Mouse (Mus musculus) hindbrain, embryonic 13.5 days (tissue): ENCODE results near the gene Cabp4. TPM values are rescaled to one million over a fixed set of nuclear protein-coding genes. Genes with fewer than 3 reads are reported as not detected.

ENCODE experiments used
- ATAC-seq: fragments of 200-750 bp; cut with Nextera tagmentation; 2 replicates; pipeline ENCODE4 v1.8.0; 2017; ENCODE audit warnings: moderate TSS enrichment; ENCODE audit not compliant: low FRiP score
- H3K27ac ChIP-seq: fragments of 300-500 bp; sonication (generic); 2 replicates; pipeline ENCODE4 v1.5.1; 2015; ENCODE audit warnings: inconsistent platforms, mild to moderate bottlenecking, moderate library complexity
- H3K27me3 ChIP-seq: fragments of 300-500 bp; sonication (generic); 2 replicates; pipeline ENCODE4 v1.6.1; 2015; ENCODE audit warnings: mild to moderate bottlenecking, inconsistent platforms
- H3K36me3 ChIP-seq: fragments of 300-500 bp; sonication (generic); 2 replicates; pipeline ENCODE4 v1.6.1; 2015; ENCODE audit warnings: mild to moderate bottlenecking, inconsistent platforms
- H3K4me1 ChIP-seq: fragments of 300-500 bp; sonication (generic); replicated peaks from 2 replicates; pipeline ENCODE4 v1.6.1; 2015; ENCODE audit warnings: inconsistent platforms
- H3K4me2 ChIP-seq: fragments of 300-500 bp; sonication (generic); 2 replicates; pipeline ENCODE4 v1.6.1; 2015; ENCODE audit warnings: inconsistent platforms, mild to moderate bottlenecking, moderate library complexity
- H3K4me3 ChIP-seq: fragments of 300-500 bp; sonication (generic); 2 replicates; pipeline ENCODE4 v1.5.1; 2015; ENCODE audit warnings: mild to moderate bottlenecking, inconsistent platforms
- H3K9ac ChIP-seq: fragments of 300-500 bp; sonication (generic); 2 replicates; pipeline ENCODE4 v1.6.1; 2015; ENCODE audit warnings: mild to moderate bottlenecking, inconsistent platforms
- H3K9me3 ChIP-seq: fragments of 300-500 bp; sonication (generic); 2 replicates; pipeline ENCODE4 v1.6.1; 2016; ENCODE audit warnings: inconsistent platforms
- WGBS: fragments of 180-500 bp; shearing (Covaris S2); methylation state at CpG from one replicate; pipeline ENCODE4 v1.1.7; 2015; 5-methylcytosine and 5-hydroxymethylcytosine counted together
- polyA plus RNA-seq: library from polyadenylated mRNA; unstranded; fragments of >200 nt; fragmentation: Nextera tagmentation; extraction: Ambion mirVana; gene quantifications from 2 replicates; pipeline ENCODE4 v1.2.1, GENCODE M21; 2015

Cabp4 gene
- polyA plus RNA-seq, 1 experiment from 2014 or later = 0.29 TPM

DNA sequence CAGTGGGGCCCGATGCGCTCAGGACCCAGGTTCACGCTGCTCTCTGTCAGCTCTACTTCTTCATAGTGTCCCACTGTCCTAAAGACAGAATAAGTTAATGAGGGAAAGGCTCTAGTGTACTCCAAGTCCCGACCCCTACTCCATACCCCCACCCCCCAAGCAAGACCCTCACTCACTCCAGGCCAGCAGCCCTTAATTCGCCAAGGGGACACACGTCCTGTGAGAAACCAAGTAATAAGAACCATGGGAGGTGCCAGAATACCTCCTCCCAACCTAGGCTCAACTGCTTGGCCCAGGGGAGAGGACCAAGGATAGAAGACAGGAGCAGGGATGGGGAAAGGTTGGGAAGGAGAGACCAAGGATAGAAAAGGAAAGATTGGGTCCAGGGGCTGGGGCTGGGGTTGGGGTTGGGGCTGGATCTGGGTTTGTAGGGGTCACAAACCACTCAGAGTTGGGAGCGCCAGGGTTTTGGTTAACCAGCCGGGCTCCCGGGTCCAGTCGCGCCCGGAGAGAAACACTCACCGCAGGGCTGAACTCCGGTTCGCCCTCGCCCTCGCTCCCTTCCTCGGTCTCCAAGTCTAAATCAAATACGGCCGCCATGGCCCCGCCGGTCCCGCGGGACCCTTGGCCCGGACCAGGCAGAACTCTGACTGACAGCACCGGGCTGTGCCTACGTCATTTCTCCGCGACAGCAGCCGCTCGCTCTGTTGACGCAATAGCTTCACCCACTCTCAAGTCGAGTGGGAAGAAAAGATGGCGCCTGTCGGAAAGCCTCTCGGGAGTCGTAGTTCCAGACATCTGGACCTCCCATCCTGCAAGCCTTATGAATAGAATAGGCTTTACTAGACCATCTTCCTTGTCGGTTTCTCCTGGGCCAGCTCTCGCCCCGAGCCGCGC lies 19.1 kb upstream of the Cabp4 start, which contains the start of gene Rps6kb2:
Gene Rps6kb2, minus strand, starts transcription at position 709 of the 897 bp plus-strand sequence.
- peaks cover 37% of the 10 kb centered on the region for H3K36me3 ChIP-seq
- H3K4me1 ChIP-seq = peaks cover 27% of the 10 kb centered on the region
- H3K27me3 ChIP-seq = no peaks in the 10 kb centered on the region
- WGBS = 7% methylated on average over 42 of the region's 42 CpGs
- peak within 1 kb of the TSS; percentile 97 for H3K4me2 ChIP-seq
- H3K9ac ChIP-seq = peak within 1 kb of the TSS; percentile 79
- peak within 1 kb of the TSS; percentile 91 for H3K27ac ChIP-seq
- peak; percentile 90 for ATAC-seq
- no peaks in the 10 kb centered on the region for H3K9me3 ChIP-seq
- H3K4me3 ChIP-seq = peak within 1 kb of the TSS; percentile 66

DNA sequence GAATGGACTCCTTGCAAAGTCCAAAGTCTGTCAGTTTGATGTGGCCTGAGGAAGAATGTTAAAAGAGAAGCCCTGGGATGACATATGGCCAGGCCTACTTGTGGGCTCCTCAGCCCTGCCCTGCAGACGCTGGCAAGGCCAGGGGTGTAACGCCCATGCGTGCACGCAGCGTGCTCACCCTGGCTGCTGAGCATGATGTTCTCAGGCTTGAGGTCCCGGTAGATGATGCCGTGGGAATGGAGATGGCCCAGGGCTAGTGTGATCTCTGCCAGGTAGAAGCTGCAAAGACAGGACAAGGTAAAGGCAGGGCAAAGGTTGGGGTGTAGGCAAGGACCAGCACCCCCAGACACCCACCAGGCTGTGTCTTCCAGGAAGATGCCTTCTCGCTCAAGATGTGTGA lies 15.2 kb upstream of the Cabp4 start:
- Histone ChIP-seq H3K4me1 (peaks cover 26% of the 10 kb centered on the region), H3K9ac (no peak overlapping the region), H3K27ac (no peak overlapping the region), H3K4me2 (no peak overlapping the region), H3K27me3 (no peaks in the 10 kb centered on the region), H3K36me3 (peaks cover 64% of the 10 kb centered on the region), H3K4me3 (no peak overlapping the region), H3K9me3 (no peaks in the 10 kb centered on the region)
- WGBS = 96% methylated on average over 8 of the region's 8 CpGs
- no peak for ATAC-seq

DNA sequence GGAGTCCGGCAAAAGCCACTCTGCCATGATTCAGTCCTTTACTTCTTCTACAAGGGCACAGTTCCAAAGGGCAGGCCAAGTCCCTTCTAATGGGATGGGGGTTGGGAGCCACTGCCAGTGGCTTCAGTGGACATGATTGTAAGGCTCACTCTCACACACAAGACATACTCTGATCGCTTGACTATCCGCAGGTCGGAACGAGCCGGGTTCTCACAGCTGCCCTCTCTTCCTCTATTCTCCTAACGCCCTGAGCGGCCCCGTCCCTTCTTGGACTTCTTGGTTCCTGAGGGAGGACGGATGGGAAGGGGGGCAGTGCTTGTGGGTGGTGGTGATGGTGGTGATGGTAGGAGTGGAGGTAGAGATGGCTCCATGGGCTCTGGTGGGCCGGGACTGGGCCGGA lies 12.9 kb upstream of the Cabp4 start:
- Histone ChIP-seq H3K9me3 (no peaks in the 10 kb centered on the region), H3K36me3 (peaks cover 82% of the 10 kb centered on the region), H3K4me3 (no peak overlapping the region), H3K9ac (no peak overlapping the region), H3K4me2 (no peak overlapping the region), H3K4me1 (peaks cover 8% of the 10 kb centered on the region; the same call in 1 of the 2 replicates), H3K27ac (no peak overlapping the region), H3K27me3 (no peaks in the 10 kb centered on the region)
- no peak for ATAC-seq
- WGBS = 86% methylated on average over 12 of the region's 12 CpGs

DNA sequence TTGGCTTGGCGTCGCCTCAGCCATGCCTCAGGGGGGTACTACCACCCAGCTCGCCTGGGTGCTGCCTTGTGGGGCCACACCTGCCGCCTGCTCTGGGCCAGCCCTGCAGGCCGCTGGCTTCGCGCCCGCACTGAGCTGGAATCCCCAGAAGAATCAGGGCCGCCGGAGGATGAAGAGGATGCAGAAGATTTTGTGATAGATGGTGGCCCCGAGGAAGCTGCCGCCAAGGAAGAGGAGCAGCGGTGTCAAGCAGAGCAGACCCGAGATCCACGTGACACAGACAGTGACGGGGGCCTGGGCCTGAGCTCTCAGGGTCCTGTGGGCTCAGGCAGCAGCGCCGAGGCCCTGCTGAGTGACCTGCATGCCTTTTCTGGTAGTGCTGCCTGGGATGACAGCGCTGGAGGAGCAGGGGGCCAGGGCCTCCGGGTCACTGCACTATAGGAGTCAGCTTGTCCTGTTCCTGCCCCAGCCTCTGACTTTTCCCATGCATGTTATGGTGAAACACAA lies 12.3 kb upstream of the Cabp4 start:
- 0 out of 2 replicates have a peak, but pooled peaks cover 6% of the 10 kb centered on the region for H3K4me1 ChIP-seq
- ATAC-seq = no peak
- H3K4me3 ChIP-seq = no peak overlapping the region
- H3K4me2 ChIP-seq = no peak overlapping the region
- H3K27me3 ChIP-seq = no peaks in the 10 kb centered on the region
- H3K36me3 ChIP-seq = peaks cover 80% of the 10 kb centered on the region
- H3K9ac ChIP-seq = 0 out of 2 replicates have a peak overlapping the region, but pooled peaks have one; percentile 24
- peak overlapping the region; percentile 48; the same call in 1 of the 2 replicates for H3K27ac ChIP-seq
- WGBS = 63% methylated on average over 20 of the region's 20 CpGs
- H3K9me3 ChIP-seq = no peaks in the 10 kb centered on the region

DNA sequence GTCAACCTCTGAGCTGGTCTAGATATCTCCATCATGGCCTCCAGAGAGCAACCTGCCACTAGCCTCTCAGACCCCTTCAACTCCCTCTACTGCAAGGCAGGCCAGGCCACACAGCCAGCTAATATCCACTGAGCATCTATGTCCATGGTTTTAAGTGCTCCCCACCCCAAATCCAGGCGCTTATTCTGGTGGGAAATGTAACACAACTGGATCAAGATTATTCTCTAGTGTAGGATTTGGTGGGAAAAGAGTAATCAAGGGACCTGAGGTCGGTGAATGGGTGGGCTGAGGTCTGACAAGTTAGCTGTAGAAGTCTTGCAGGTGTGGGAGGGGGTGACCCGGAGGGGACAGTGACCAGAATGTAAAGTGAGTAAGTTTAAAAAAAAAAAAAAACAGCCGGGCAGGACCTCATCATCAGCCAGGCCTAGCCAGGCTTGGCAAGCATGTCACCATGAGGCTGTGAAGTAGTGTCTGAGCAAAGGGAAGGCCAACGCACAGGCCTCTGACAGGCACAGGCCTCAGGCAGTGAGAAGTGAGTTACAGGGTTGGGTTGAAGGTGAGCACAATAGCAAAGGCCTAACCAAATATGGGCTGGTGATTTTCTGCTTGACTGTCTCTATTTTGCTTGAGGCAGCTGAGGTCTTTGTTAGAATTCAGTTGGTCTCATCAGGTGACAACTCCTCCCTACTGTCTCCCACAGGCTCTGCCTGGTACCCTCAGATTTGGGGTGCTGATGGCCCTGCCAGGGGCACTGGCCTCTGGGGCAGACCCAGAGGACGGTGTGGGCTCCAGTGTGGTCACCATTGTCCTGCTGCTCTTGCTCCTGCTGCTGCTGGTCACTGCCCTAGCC lies 11.6 kb upstream of the Cabp4 start:
- no peak for ATAC-seq
- 63% methylated on average over 6 of the region's 6 CpGs for WGBS
- H3K4me3 ChIP-seq = no peak overlapping the region
- H3K9ac ChIP-seq = 0 out of 2 replicates have a peak overlapping the region, but pooled peaks have one; percentile 24
- H3K27ac ChIP-seq = peak overlapping the region; percentile 48; the same call in 1 of the 2 replicates
- H3K27me3 ChIP-seq = no peaks in the 10 kb centered on the region
- peaks cover 4% of the 10 kb centered on the region; the same call in 1 of the 2 replicates for H3K4me1 ChIP-seq
- no peak overlapping the region for H3K4me2 ChIP-seq
- H3K36me3 ChIP-seq = peaks cover 81% of the 10 kb centered on the region
- H3K9me3 ChIP-seq = no peaks in the 10 kb centered on the region

DNA sequence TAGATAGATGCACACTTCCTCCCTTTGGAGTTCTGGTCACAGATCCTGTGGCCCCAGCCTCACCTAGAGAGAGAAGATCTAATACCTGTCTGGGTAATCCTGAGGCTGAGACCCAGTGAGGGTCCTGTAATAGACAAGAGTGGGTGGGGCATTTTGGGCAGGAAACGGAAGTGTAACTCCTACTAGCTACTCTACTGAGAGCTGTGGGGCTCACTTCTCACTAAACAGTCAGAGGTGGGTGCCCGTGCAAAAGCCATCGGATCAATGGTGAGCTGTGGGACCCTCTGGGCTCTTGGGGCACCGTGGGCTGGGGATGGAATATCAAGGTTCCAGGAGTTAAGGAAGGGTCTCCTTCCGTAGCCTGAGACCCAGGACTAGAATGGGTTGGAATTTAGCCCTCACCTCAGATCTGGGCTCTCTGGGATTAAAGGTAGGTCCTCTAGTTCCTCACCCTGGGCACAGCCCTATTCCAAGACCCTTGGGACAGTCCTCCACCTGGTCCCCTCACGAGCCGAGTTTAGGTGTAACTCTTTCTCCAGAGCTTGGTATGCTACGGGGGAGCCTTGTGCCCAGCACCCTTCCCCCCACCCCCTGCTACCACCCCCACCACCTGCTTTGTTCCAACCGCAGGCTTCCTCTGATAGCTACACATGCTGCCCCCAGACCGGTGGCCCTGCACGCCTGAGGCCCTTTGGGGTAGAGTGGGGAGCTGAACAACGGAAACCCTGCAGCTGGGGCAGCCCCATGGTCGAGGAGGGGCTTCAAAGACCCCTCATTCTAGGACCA lies 10.8 kb upstream of the Cabp4 start:
- no peaks in the 10 kb centered on the region for H3K27me3 ChIP-seq
- H3K36me3 ChIP-seq = peaks cover 82% of the 10 kb centered on the region
- WGBS = 81% methylated on average over 13 of the region's 13 CpGs
- ATAC-seq = no peak
- H3K9me3 ChIP-seq = no peaks in the 10 kb centered on the region
- H3K27ac ChIP-seq = no peak overlapping the region
- H3K4me1 ChIP-seq = peaks cover 12% of the 10 kb centered on the region
- H3K4me3 ChIP-seq = no peak overlapping the region
- 0 out of 2 replicates have a peak overlapping the region, but pooled peaks have one; percentile 1 for H3K9ac ChIP-seq
- no peak overlapping the region for H3K4me2 ChIP-seq

DNA sequence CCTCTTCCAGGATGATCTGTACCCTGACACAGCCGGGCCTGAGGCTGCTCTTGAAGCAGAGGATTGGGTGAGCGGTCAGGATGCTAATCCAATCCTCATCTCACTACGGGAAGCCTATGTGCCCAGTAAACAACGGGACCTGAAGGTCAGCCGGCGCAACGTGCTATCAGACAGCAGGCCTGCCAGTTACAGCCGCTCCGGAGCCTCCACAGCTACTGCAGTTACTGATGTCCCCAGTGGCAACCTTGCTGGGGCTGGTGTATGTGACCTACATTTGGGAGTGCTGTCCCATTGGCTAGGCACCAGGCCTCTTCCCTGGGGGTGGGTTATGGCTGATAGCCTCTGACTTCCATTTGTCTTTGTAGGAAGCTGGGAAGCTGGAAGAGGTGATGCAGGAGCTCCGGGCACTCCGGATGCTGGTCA lies 9.4 kb upstream of the Cabp4 start, which contains the start of gene Ptprcap:
Gene Ptprcap, plus strand, starts transcription at position 373 of the 423 bp plus-strand sequence.
- Histone ChIP-seq H3K36me3 (peaks cover 68% of the 10 kb centered on the region), H3K27me3 (no peaks in the 10 kb centered on the region), H3K9ac (peak within 1 kb of the TSS; percentile 35), H3K4me2 (no peak within 1 kb of the TSS), H3K4me3 (no peak within 1 kb of the TSS), H3K9me3 (no peaks in the 10 kb centered on the region), H3K4me1 (peaks cover 22% of the 10 kb centered on the region), H3K27ac (peak within 1 kb of the TSS; percentile 30; the same call in 1 of the 2 replicates)
- 81% methylated on average over 11 of the region's 11 CpGs for WGBS
- ATAC-seq = no peak

DNA sequence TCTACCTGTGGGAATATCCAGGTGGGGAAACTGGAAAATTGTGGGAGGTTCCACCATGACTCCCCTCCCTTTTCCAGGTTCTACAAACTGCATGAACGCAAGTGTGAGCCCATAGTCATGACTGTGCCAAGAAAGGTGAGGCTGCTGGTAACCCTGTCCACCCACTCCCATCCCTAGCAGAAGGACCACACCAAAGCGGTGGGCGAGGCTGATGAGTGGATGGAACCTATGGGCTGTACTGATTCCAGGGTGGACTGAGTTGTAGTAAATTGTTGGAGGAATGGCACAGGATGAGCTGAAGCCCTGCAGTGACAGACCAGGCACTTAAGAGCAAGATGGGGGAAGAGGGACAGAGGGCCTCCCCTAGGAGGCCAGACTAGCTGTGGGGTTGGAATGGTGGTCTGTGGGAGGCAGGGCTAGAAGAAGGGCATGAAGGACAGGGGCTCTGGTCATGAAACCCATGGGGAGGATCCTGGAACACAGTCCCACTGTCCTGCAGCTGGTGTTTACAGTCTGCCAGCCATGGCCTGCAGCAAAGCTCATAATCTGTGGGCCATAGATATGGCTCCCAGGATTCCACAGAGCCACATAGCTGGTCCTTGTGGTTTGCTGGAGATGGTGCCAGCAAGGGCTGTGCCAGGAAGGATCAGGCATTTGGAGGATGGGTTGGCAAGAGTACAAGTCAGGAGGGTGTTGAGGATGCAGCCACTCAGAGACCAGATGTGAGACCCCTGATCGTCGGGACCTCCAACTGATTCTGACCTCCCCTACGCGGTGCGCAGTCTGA lies 8.8 kb upstream of the Cabp4 start:
- Histone ChIP-seq H3K9me3 (no peaks in the 10 kb centered on the region), H3K27me3 (no peaks in the 10 kb centered on the region), H3K4me1 (peaks cover 28% of the 10 kb centered on the region), H3K27ac (no peak overlapping the region; the same call in 1 of the 2 replicates), H3K36me3 (peaks cover 62% of the 10 kb centered on the region), H3K9ac (peak overlapping the region; percentile 35), H3K4me2 (no peak overlapping the region), H3K4me3 (no peak overlapping the region)
- ATAC-seq = no peak
- 78% methylated on average over 8 of the region's 8 CpGs for WGBS

DNA sequence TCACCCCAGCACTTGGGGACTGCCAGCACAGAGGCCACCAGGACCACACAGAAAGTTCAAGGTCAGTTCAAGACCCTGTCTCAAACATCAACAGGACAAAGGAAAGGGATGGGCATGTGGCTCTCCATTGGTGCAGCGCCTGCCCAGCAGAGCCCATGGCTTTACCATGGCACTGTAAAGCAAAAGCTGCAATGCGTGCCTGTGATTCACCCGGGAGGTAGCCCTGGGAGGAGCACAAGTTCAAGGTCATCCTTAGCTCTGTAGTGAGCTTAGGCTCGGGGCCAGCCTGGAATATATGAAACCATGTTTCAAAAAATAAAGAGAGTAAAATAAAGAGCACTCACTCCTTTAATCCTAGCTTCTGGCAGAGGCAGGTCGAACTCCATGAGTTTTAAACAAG lies 8.1 kb upstream of the Cabp4 start:
- H3K4me3 ChIP-seq = no peak overlapping the region
- peaks cover 32% of the 10 kb centered on the region for H3K4me1 ChIP-seq
- H3K27ac ChIP-seq = no peak overlapping the region
- H3K4me2 ChIP-seq = no peak overlapping the region
- no peaks in the 10 kb centered on the region for H3K27me3 ChIP-seq
- H3K9ac ChIP-seq = no peak overlapping the region
- WGBS = 89% methylated on average over 5 of the region's 5 CpGs
- no peak for ATAC-seq
- H3K36me3 ChIP-seq = peaks cover 54% of the 10 kb centered on the region
- H3K9me3 ChIP-seq = no peaks in the 10 kb centered on the region

DNA sequence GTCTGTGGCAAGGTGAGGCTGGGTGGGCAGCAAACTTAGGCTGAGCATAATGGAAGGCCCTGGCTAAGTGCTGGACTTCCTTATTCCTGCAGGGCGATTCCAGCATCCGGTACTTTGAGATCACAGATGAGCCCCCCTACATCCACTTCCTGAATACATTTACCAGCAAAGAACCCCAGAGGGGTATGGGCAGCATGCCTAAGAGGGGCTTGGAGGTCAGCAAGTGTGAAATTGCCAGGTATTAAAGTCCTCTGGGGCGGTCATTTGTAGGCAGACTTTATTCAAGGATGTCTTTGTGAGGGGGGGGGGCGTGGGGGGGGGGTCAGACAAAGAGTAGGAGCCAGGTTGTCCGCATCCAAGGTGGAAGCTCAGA lies 7.6 kb upstream of the Cabp4 start:
- ATAC-seq = no peak
- WGBS = 76% methylated on average over 5 of the region's 5 CpGs
- Histone ChIP-seq H3K27ac (no peak overlapping the region), H3K27me3 (no peaks in the 10 kb centered on the region), H3K4me2 (no peak overlapping the region), H3K9me3 (no peaks in the 10 kb centered on the region), H3K9ac (no peak overlapping the region), H3K4me3 (no peak overlapping the region), H3K4me1 (peaks cover 32% of the 10 kb centered on the region), H3K36me3 (peaks cover 50% of the 10 kb centered on the region)
